Mouse (Mus musculus): ENCODE measurements at regions not wholly inside any gene's neighbourhood (a gene's known extent, or its start where the extent isn't known, plus 50 kb on each side); places are given as distances from the start of the nearest gene placed in this dataset.

DNA sequence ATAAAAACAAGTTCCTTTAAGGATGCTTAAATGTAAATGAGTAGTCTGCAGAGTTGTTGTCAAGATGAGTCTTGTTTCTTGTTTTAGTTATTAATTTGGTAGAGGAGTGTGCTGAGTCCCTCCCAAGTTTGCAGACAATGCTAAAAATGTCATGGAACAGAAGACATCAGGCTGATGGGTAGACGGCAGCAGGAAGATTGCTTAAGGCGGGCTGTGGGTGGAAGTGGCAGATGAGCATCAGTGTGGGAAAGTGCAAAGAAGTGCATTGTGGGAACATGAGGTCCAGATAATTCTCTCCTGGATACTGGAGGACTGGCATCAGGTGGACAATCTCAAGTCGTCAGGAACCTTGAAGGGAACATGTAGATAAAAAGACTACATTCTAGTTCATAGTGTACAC lies 323.2 kb downstream of the Rnf144a start:
- no peak for DNase-seq (ENCODE audit: low read depth, low spot score)
- in situ Hi-C loops (cut with MboI; ENCODE audit: low sequenced_read_pairs in 2 of 2, unreplicated experiment in 2 of 2), result no loop called here
- no peak overlapping the region for H3K27ac ChIP-seq (ENCODE audit: insufficient read depth, low read depth, low read length, poor library complexity, severe bottlenecking)
- TF ChIP-seq MAFK (IDR thresholded peaks at IDR 0.05; ENCODE audit: insufficient read depth, low read depth, low read length) (no peak), ZNF384 (IDR thresholded peaks at IDR 0.05; ENCODE audit: low read depth, low read length) (no peak), HCFC1 (IDR thresholded peaks at IDR 0.05; ENCODE audit: borderline replicate concordance, insufficient read depth, low read length) (no peak), CHD2 (IDR thresholded peaks at IDR 0.05; ENCODE audit: low read depth, low read length) (no peak), ZC3H11A (IDR thresholded peaks at IDR 0.05; ENCODE audit: borderline replicate concordance, low read depth, low read length) (no peak)
- H3K4me3 ChIP-seq (ENCODE audit: insufficient read depth in 1 of 2, low read depth in 1 of 2, low read length in 2 of 2, poor library complexity in 1 of 2, severe bottlenecking in 1 of 2), result no peak overlapping the region
- no peak overlapping the region for H3K9ac ChIP-seq (ENCODE audit: insufficient read depth, low read depth, low read length, poor library complexity, severe bottlenecking)
- H3K4me1 ChIP-seq (ENCODE audit: control insufficient read depth in 2 of 2, insufficient read depth in 2 of 2, low read length in 2 of 2, poor library complexity in 1 of 2), result no peaks in the 10 kb centered on the region
- no peaks in the 10 kb centered on the region for H3K36me3 ChIP-seq (ENCODE audit: control insufficient read depth, insufficient read depth, low read length, poor library complexity, severe bottlenecking)
- no peaks in the 10 kb centered on the region for H3K9me3 ChIP-seq (ENCODE audit: control insufficient read depth, insufficient read depth, low read depth, low read length)

GRCm38 (mm10) chr12:26088389-26088788 lies 326.7 kb downstream of the Rnf144a start:
- no peak overlapping the region for H3K27ac ChIP-seq (ENCODE audit: insufficient read depth, low read depth, low read length, poor library complexity, severe bottlenecking)
- no peak overlapping the region for H3K4me3 ChIP-seq (ENCODE audit: insufficient read depth in 1 of 2, low read depth in 1 of 2, low read length in 2 of 2, poor library complexity in 1 of 2, severe bottlenecking in 1 of 2)
- no peak overlapping the region for H3K9ac ChIP-seq (ENCODE audit: insufficient read depth, low read depth, low read length, poor library complexity, severe bottlenecking)
- no peaks in the 10 kb centered on the region for H3K36me3 ChIP-seq (ENCODE audit: control insufficient read depth, insufficient read depth, low read length, poor library complexity, severe bottlenecking)
- DNase-seq (ENCODE audit: low read depth, low spot score), result no peak
- H3K9me3 ChIP-seq (ENCODE audit: control insufficient read depth, insufficient read depth, low read depth, low read length), result no peaks in the 10 kb centered on the region
- no peaks in the 10 kb centered on the region for H3K4me1 ChIP-seq (ENCODE audit: control insufficient read depth in 2 of 2, insufficient read depth in 2 of 2, low read length in 2 of 2, poor library complexity in 1 of 2)
- in situ Hi-C loops (cut with MboI; ENCODE audit: low sequenced_read_pairs in 2 of 2, unreplicated experiment in 2 of 2), result no loop called here
- no peak for TF ChIP-seq HCFC1 (IDR thresholded peaks at IDR 0.05; ENCODE audit: borderline replicate concordance, insufficient read depth, low read length)

DNA sequence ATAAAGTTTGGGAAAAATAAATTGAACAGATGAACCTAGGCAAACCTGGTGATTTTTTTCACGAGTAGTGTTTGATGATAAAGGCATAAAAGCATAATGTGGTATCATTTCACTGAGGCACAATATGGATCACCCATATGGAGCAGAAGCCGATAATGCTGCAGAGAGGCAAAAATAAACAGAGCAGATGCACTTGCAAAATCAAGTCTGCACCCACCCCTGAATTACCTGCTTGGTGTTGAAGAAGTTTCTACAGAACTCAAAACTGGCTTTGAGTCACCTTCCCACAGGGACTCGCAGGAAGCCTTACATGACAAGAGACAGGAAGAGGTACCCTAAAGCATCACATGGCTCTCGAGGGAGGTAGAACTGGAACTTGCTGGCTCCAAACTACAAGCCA lies 328.1 kb downstream of the Rnf144a start:
- TF ChIP-seq ZC3H11A (IDR thresholded peaks at IDR 0.05; ENCODE audit: borderline replicate concordance, low read depth, low read length), result no peak
- TF ChIP-seq ZNF384 (IDR thresholded peaks at IDR 0.05; ENCODE audit: low read depth, low read length), result no peak
- TF ChIP-seq MAFK (IDR thresholded peaks at IDR 0.05; ENCODE audit: insufficient read depth, low read depth, low read length), result no peak
- no peak for TF ChIP-seq HCFC1 (IDR thresholded peaks at IDR 0.05; ENCODE audit: borderline replicate concordance, insufficient read depth, low read length)
- TF ChIP-seq CHD2 (IDR thresholded peaks at IDR 0.05; ENCODE audit: low read depth, low read length), result no peak
- H3K4me1 ChIP-seq (ENCODE audit: control insufficient read depth in 2 of 2, insufficient read depth in 2 of 2, low read length in 2 of 2, poor library complexity in 1 of 2), result no peaks in the 10 kb centered on the region
- in situ Hi-C loops (cut with MboI; ENCODE audit: low sequenced_read_pairs in 2 of 2, unreplicated experiment in 2 of 2), result no loop called here
- DNase-seq (ENCODE audit: low read depth, low spot score), result no peak
- no peak overlapping the region for H3K27ac ChIP-seq (ENCODE audit: insufficient read depth, low read depth, low read length, poor library complexity, severe bottlenecking)
- no peak overlapping the region for H3K4me3 ChIP-seq (ENCODE audit: insufficient read depth in 1 of 2, low read depth in 1 of 2, low read length in 2 of 2, poor library complexity in 1 of 2, severe bottlenecking in 1 of 2)
- H3K9ac ChIP-seq (ENCODE audit: insufficient read depth, low read depth, low read length, poor library complexity, severe bottlenecking), result no peak overlapping the region
- H3K36me3 ChIP-seq (ENCODE audit: control insufficient read depth, insufficient read depth, low read length, poor library complexity, severe bottlenecking), result no peaks in the 10 kb centered on the region
- no peaks in the 10 kb centered on the region for H3K9me3 ChIP-seq (ENCODE audit: control insufficient read depth, insufficient read depth, low read depth, low read length)

DNA sequence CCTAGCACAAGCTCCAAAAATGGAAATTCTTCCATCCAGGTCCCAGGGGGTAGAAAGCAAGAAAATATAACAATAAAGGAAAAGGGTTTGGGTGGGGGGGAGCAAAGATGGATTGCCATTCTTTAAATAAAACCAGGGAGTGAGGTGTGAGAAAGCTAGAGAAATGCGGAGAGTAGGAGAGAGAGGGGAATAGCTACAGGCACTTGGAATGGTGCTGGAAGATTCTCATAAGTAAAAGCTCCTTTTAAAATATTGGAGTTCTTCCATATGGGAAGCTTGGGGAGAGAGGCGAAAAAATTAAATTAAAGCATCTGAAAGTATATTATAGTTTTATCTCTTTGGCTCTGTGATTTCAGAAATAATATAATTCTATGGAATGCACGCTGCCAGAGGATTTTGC lies 328.6 kb downstream of the Rnf144a start:
- DNase-seq (ENCODE audit: low read depth, low spot score), result no peak
- H3K9me3 ChIP-seq (ENCODE audit: control insufficient read depth, insufficient read depth, low read depth, low read length), result no peaks in the 10 kb centered on the region
- no peak overlapping the region for H3K4me3 ChIP-seq (ENCODE audit: insufficient read depth in 1 of 2, low read depth in 1 of 2, low read length in 2 of 2, poor library complexity in 1 of 2, severe bottlenecking in 1 of 2)
- no peaks in the 10 kb centered on the region for H3K36me3 ChIP-seq (ENCODE audit: control insufficient read depth, insufficient read depth, low read length, poor library complexity, severe bottlenecking)
- no peaks in the 10 kb centered on the region for H3K4me1 ChIP-seq (ENCODE audit: control insufficient read depth in 2 of 2, insufficient read depth in 2 of 2, low read length in 2 of 2, poor library complexity in 1 of 2)
- H3K9ac ChIP-seq (ENCODE audit: insufficient read depth, low read depth, low read length, poor library complexity, severe bottlenecking), result no peak overlapping the region
- no peak overlapping the region for H3K27ac ChIP-seq (ENCODE audit: insufficient read depth, low read depth, low read length, poor library complexity, severe bottlenecking)
- in situ Hi-C loops (cut with MboI; ENCODE audit: low sequenced_read_pairs in 2 of 2, unreplicated experiment in 2 of 2), result no loop called here
- no peak for TF ChIP-seq ZNF384 (IDR thresholded peaks at IDR 0.05; ENCODE audit: low read depth, low read length)
- TF ChIP-seq HCFC1 (IDR thresholded peaks at IDR 0.05; ENCODE audit: borderline replicate concordance, insufficient read depth, low read length), result no peak

DNA sequence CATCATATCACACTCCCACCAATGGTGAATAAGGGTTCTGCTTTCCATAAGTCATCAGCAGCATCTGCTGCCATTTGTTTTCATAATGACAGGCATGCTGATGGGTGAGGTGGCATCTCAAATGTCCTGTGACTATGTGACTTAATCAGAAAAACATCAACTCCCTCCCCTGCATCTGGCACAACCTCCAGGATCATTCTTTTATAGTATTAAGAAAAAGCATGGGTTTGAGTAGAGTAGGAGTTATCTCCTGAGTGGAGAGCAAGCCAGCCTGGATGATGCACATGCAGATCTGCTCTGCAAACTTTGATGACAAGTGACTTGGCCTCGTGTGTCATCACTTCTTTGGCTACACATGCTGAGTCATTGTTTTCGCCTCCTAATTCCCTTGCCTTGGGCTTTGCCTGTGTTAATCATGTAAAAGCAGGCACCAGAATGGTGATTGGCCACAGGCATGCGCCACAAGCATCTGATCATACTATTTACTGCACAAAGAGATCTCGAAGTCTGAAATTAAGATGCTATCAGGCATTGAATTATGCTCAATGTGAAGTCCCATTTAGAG lies 335.9 kb downstream of the Rnf144a start:
- DNase-seq (ENCODE audit: low read depth, low spot score), result no peak
- no peaks in the 10 kb centered on the region for H3K36me3 ChIP-seq (ENCODE audit: control insufficient read depth, insufficient read depth, low read length, poor library complexity, severe bottlenecking)
- H3K9me3 ChIP-seq (ENCODE audit: control insufficient read depth, insufficient read depth, low read depth, low read length), result no peaks in the 10 kb centered on the region
- no peak overlapping the region for H3K9ac ChIP-seq (ENCODE audit: insufficient read depth, low read depth, low read length, poor library complexity, severe bottlenecking)
- no peaks in the 10 kb centered on the region for H3K4me1 ChIP-seq (ENCODE audit: control insufficient read depth in 2 of 2, insufficient read depth in 2 of 2, low read length in 2 of 2, poor library complexity in 1 of 2)
- H3K4me3 ChIP-seq (ENCODE audit: insufficient read depth in 1 of 2, low read depth in 1 of 2, low read length in 2 of 2, poor library complexity in 1 of 2, severe bottlenecking in 1 of 2), result no peak overlapping the region
- no peak for TF ChIP-seq CHD2 (IDR thresholded peaks at IDR 0.05; ENCODE audit: low read depth, low read length)
- no peak for TF ChIP-seq ZC3H11A (IDR thresholded peaks at IDR 0.05; ENCODE audit: borderline replicate concordance, low read depth, low read length)
- no peak for TF ChIP-seq ZNF384 (IDR thresholded peaks at IDR 0.05; ENCODE audit: low read depth, low read length)
- no peak for TF ChIP-seq MAFK (IDR thresholded peaks at IDR 0.05; ENCODE audit: insufficient read depth, low read depth, low read length)
- TF ChIP-seq HCFC1 (IDR thresholded peaks at IDR 0.05; ENCODE audit: borderline replicate concordance, insufficient read depth, low read length), result no peak
- H3K27ac ChIP-seq (ENCODE audit: insufficient read depth, low read depth, low read length, poor library complexity, severe bottlenecking), result no peak overlapping the region
- in situ Hi-C loops (cut with MboI; ENCODE audit: low sequenced_read_pairs in 2 of 2, unreplicated experiment in 2 of 2), result loop anchor here in 1 of 2 experiments (10.0 kb wide), 1 partner anchor 214 kb away; no protein-coding TSS in a partner anchor
